Mouse (Mus musculus) neural tube, embryonic 14.5 days (tissue): ENCODE data around the gene Stk33. TPM values are rescaled to one million over a fixed set of nuclear protein-coding genes. Genes with fewer than 3 reads are reported as not detected.
A peak's percentile ranks its signal among the peaks of the same experiment; 100 is the strongest.
"Not testable (repeated sequence)": the region's sequence is repeated elsewhere in the genome, so short reads cannot be mapped to it uniquely, and the experiment has no call there.

ENCODE experiments used
- ATAC-seq: fragments of 200-750 bp; cut with Nextera tagmentation; 2 replicates; pipeline ENCODE4 v1.8.0; 2017; ENCODE audit warnings: low read depth, mild to moderate bottlenecking, moderate TSS enrichment, moderate library complexity
- H3K27ac ChIP-seq: fragments of 300-500 bp; sonication (generic); 2 replicates; pipeline ENCODE4 v1.5.1; 2014; ENCODE audit warnings: low read depth, mild to moderate bottlenecking, control low read depth, low read length, moderate library complexity, mixed read lengths
- H3K27me3 ChIP-seq: fragments of 300-500 bp; sonication (generic); 2 replicates; pipeline ENCODE4 v1.6.1; 2014; ENCODE audit warnings: low read length; ENCODE audit not compliant: control insufficient read depth, insufficient read depth
- H3K36me3 ChIP-seq: fragments of 300-500 bp; sonication (generic); 2 replicates; pipeline ENCODE4 v1.6.1; 2014; ENCODE audit warnings: low read length, mixed read lengths; ENCODE audit not compliant: control insufficient read depth, insufficient read depth
- H3K4me1 ChIP-seq: fragments of 300-500 bp; sonication (generic); 2 replicates; pipeline ENCODE4 v1.6.1; 2014; ENCODE audit warnings: low read length; ENCODE audit not compliant: control insufficient read depth, insufficient read depth
- H3K4me2 ChIP-seq: fragments of 300-500 bp; sonication (generic); 2 replicates; pipeline ENCODE4 v1.6.1; 2014; ENCODE audit warnings: mild to moderate bottlenecking, low read depth, low read length, control low read depth
- H3K4me3 ChIP-seq: fragments of 300-500 bp; sonication (generic); 2 replicates; pipeline ENCODE4 v1.5.1; 2014; ENCODE audit warnings: low read depth, low read length, control low read depth, mixed read lengths
- H3K9ac ChIP-seq: fragments of 300-500 bp; sonication (generic); replicated peaks from 2 replicates; pipeline ENCODE4 v1.6.1; 2014; ENCODE audit warnings: low read depth, mild to moderate bottlenecking, control low read depth, low read length, mixed read lengths
- H3K9me3 ChIP-seq: fragments of 300-500 bp; sonication (generic); 2 replicates; pipeline ENCODE4 v1.6.1; 2016; ENCODE audit warnings: low read length; ENCODE audit not compliant: control insufficient read depth
- WGBS: fragments of 180-500 bp; shearing (Covaris S2); extraction: QIAGEN DNeasy Blood & Tissue Kit; methylation state at CpG from one replicate; pipeline ENCODE4 v1.1.7; 2014; 5-methylcytosine and 5-hydroxymethylcytosine counted together
- polyA plus RNA-seq: library from polyadenylated mRNA; unstranded; fragments of >200 nt; fragmentation: Nextera tagmentation; extraction: Ambion mirVana; gene quantifications from 2 replicates; pipeline ENCODE4 v1.2.1, GENCODE M21; 2014

The Stk33 gene
- polyA plus RNA-seq, 1 experiment from 2014 or later: 3.7 TPM

- WGBS: 70% methylated on average over 3 of the region's 3 CpGs
- Histone ChIP-seq H3K4me3 (no peak overlapping the region), H3K9ac (no peak overlapping the region), H3K4me2 (no peak overlapping the region), H3K9me3 (no peaks in the 10 kb centered on the region), H3K4me1 (no peaks in the 10 kb centered on the region), H3K36me3 (no peaks in the 10 kb centered on the region), H3K27me3 (no peaks in the 10 kb centered on the region), H3K27ac (no peak overlapping the region)
- ATAC-seq: no peak
Measured at GRCm38 (mm10) chr7:109399299-109399698, 39.6 kb downstream of the Stk33 start.

DNA sequence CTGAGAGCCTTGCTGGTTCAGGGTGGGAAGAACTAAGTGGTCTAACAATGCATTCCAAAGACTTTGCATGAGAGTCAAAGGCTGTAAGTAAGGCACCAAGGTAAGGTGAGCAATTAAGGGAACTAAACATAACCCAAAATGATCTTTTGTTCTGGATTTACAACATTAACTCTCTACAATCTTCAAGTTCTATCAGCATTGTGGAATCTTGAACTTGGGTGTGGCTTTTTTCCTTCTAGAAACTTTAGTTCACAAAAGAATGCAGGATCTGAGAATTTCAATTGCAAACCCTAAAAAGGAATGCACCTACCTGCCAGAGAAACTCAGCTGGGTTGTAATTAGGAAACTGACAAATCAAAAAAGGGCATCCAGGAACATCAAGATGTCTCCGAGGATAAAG is 57.8 kb downstream of the Stk33 start:
- no peak overlapping the region for H3K27ac ChIP-seq
- no peak overlapping the region for H3K9ac ChIP-seq
- H3K4me2 ChIP-seq: no peak overlapping the region
- H3K4me1 ChIP-seq: no peaks in the 10 kb centered on the region
- H3K4me3 ChIP-seq: no peak overlapping the region
- H3K27me3 ChIP-seq: no peaks in the 10 kb centered on the region
- no peak for ATAC-seq
- no peaks in the 10 kb centered on the region for H3K36me3 ChIP-seq
- H3K9me3 ChIP-seq: no peaks in the 10 kb centered on the region
- 72% methylated on average over 1 of the region's 1 CpGs for WGBS

- 88% methylated on average over 6 of the region's 6 CpGs for whole genome bisulfite sequencing
- H3K4me3 ChIP-seq, H3K4me1 ChIP-seq, H3K27ac ChIP-seq, H3K9ac ChIP-seq, H3K27me3 ChIP-seq, H3K36me3 ChIP-seq, H3K4me2 ChIP-seq, H3K9me3 ChIP-seq, ATAC-seq: not testable (repeated sequence)
Measured at GRCm38 (mm10) chr7:109373556-109373955, 65.3 kb downstream of the Stk33 start.

GRCm38 (mm10) chr7:109358435-109359187 is 80.3 kb downstream of the Stk33 start:
- Histone ChIP-seq H3K4me1 (no peaks in the 10 kb centered on the region), H3K4me3 (no peak overlapping the region), H3K36me3 (no peaks in the 10 kb centered on the region), H3K4me2 (no peak overlapping the region), H3K27ac (no peak overlapping the region), H3K27me3 (no peaks in the 10 kb centered on the region), H3K9me3 (no peaks in the 10 kb centered on the region), H3K9ac (no peak overlapping the region)
- 81% methylated on average over 5 of the region's 5 CpGs for WGBS
- no peak for ATAC-seq

DNA sequence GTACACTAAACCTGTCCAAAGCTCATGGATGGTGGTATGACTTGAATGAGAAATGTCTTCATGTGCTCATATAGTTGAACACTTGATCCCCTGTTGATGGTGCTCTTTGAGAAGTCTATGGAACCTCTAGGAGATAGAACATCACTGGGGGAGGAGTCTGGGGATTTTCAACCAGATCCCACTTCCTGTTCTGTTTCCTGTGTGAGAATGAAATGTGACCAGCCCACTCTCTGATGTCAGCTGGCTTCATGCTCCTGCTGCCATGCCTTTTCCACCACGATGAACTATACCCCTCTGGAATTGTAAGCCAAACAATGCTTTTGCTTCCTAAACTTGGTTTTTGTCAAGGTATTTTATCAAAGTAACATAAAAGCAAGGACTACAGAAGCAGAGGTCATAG is 81.0 kb downstream of the Stk33 start:
- ATAC-seq: no peak
- WGBS: 82% methylated on average over 1 of the region's 1 CpGs
- H3K27me3 ChIP-seq: no peaks in the 10 kb centered on the region
- H3K36me3 ChIP-seq: no peaks in the 10 kb centered on the region
- H3K27ac ChIP-seq: no peak overlapping the region
- no peaks in the 10 kb centered on the region for H3K4me1 ChIP-seq
- no peak overlapping the region for H3K9ac ChIP-seq
- no peak overlapping the region for H3K4me2 ChIP-seq
- no peaks in the 10 kb centered on the region for H3K9me3 ChIP-seq
- H3K4me3 ChIP-seq: no peak overlapping the region

DNA sequence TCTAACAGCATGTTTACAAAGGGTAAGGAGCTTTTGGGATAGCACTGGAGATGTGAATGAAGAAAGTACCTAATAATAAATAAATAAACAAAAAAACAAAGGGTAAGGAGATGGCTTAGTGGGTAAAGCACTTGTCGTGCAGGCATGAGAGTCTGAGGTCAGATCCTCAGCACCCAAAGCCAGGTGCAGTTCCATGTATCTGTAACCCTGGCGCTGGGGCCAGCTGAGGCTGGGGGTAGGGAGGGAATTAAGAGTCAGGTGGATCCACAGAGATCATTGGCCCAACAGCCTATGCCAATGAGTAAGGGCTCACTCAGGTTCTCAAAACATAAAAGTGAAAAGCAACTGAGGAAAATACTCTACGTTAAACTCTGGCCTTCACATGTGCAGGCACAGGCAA is 91.6 kb downstream of the Stk33 start:
- H3K9me3 ChIP-seq: no peaks in the 10 kb centered on the region
- no peak for ATAC-seq
- no peaks in the 10 kb centered on the region for H3K27me3 ChIP-seq
- H3K36me3 ChIP-seq: no peaks in the 10 kb centered on the region
- no peak overlapping the region for H3K9ac ChIP-seq
- H3K27ac ChIP-seq: no peak overlapping the region
- 86% methylated on average over 3 of the region's 3 CpGs for WGBS
- no peak overlapping the region for H3K4me3 ChIP-seq
- no peak overlapping the region for H3K4me2 ChIP-seq
- H3K4me1 ChIP-seq: no peaks in the 10 kb centered on the region

- no peak for ATAC-seq
- 88% methylated on average over 8 of the region's 8 CpGs for WGBS
- no peak overlapping the region for H3K4me3 ChIP-seq
Measured at GRCm38 (mm10) chr7:109331722-109332121, 107.2 kb downstream of the Stk33 start.

GRCm38 (mm10) chr7:109328772-109329171 is 110.1 kb downstream of the Stk33 start:
- no peak overlapping the region for H3K4me3 ChIP-seq

More at GRCm38 (mm10) chr7:109331722-109332121, 107.2 kb downstream of the Stk33 start:
- H3K4me1 ChIP-seq: no peaks in the 10 kb centered on the region
- no peaks in the 10 kb centered on the region for H3K27me3 ChIP-seq
- H3K27ac ChIP-seq: no peak overlapping the region
- no peaks in the 10 kb centered on the region for H3K36me3 ChIP-seq
- no peak overlapping the region for H3K4me2 ChIP-seq
- H3K9me3 ChIP-seq: no peaks in the 10 kb centered on the region
- no peak overlapping the region for H3K9ac ChIP-seq

DNA sequence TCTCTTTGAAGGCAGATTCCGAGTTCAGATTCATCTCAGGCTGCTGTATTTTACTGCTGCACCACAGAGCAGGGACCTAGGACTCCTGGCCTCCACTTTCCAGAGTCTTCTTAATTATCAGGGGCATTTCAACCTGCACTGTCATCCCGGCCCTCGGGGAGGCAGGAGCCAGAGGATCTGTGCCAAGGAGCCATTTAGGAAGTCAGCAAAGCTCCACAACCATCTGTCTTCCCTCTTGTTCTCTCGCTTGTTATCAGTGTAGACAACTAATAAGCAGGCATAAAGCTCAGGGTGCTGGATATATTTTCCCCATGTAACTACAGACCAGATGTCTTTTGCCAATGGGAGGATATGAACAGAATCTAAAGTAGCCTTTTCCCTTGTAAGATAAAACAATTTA is 112.1 kb downstream of the Stk33 start:
- H3K9me3 ChIP-seq: no peaks in the 10 kb centered on the region
- no peaks in the 10 kb centered on the region for H3K27me3 ChIP-seq
- H3K9ac ChIP-seq: no peak overlapping the region
- H3K36me3 ChIP-seq: no peaks in the 10 kb centered on the region
- H3K4me1 ChIP-seq: no peaks in the 10 kb centered on the region
- no peak overlapping the region for H3K4me3 ChIP-seq
- WGBS: 38% methylated on average over 4 of the region's 4 CpGs
- peak; percentile 49 for ATAC-seq
- no peak overlapping the region for H3K27ac ChIP-seq
- no peak overlapping the region for H3K4me2 ChIP-seq

More at GRCm38 (mm10) chr7:109328772-109329171, 110.1 kb downstream of the Stk33 start:
- Histone ChIP-seq H3K9ac (no peak overlapping the region), H3K36me3 (no peaks in the 10 kb centered on the region), H3K27me3 (no peaks in the 10 kb centered on the region), H3K4me2 (no peak overlapping the region), H3K9me3 (no peaks in the 10 kb centered on the region), H3K27ac (no peak overlapping the region), H3K4me1 (no peaks in the 10 kb centered on the region)
- no peak for ATAC-seq
- WGBS: 77% methylated on average over 3 of the region's 3 CpGs
